Mouse (Mus musculus) C2C12 (cell line): ENCODE results near the gene Supt3. TPM values are rescaled to one million over a fixed set of nuclear protein-coding genes. Genes with fewer than 3 reads are reported as not detected.

ENCODE experiments used
- H3K27me3 ChIP-seq: one replicate; pipeline ENCODE4 v1.6.1; 2011; ENCODE audit not compliant: control insufficient read depth, insufficient read depth, insufficient read length
- H3K36me3 ChIP-seq: one replicate; pipeline ENCODE4 v1.6.1; 2011; ENCODE audit not compliant: control insufficient read depth, insufficient read depth
- H3K4me3 ChIP-seq: one replicate; pipeline ENCODE4 v1.5.1; 2011; ENCODE audit warnings: mild to moderate bottlenecking, control low read depth; ENCODE audit not compliant: poor library complexity, insufficient read depth, severe bottlenecking
- H3K79me2 ChIP-seq: one replicate; pipeline ENCODE4 v1.6.1; 2011; ENCODE audit not compliant: control insufficient read depth, insufficient read depth
- H3K79me3 ChIP-seq: one replicate; pipeline ENCODE4 v1.6.1; 2011; ENCODE audit warnings: low read depth, control low read depth
- H3ac ChIP-seq: one replicate; pipeline ENCODE3; 2011; ENCODE audit warnings: low read depth; ENCODE audit not compliant: control insufficient read depth, insufficient read length
- CEBPB ChIP-seq: IDR thresholded peaks from one replicate; pipeline ENCODE4 v1.6.1; 2011; ENCODE audit warnings: low read depth, mild to moderate bottlenecking, control low read depth, moderate library complexity
- CTCF ChIP-seq: IDR thresholded peaks from one replicate; pipeline ENCODE4 v1.5.1; 2011; ENCODE audit not compliant: control insufficient read depth, insufficient read depth, insufficient read length
- FOSL1 ChIP-seq: IDR thresholded peaks from one replicate; pipeline ENCODE4 v1.8.0; 2011; ENCODE audit warnings: mild to moderate bottlenecking, low read length; ENCODE audit not compliant: poor library complexity, insufficient read depth, severe bottlenecking
- MAX ChIP-seq: IDR thresholded peaks from one replicate; pipeline ENCODE4 v1.6.1; 2011; ENCODE audit warnings: mild to moderate bottlenecking, control low read depth
- MYOD1 ChIP-seq: IDR thresholded peaks from one replicate; pipeline ENCODE4 v1.6.1; 2011; ENCODE audit warnings: low read depth; ENCODE audit not compliant: control insufficient read depth, insufficient read length
- MYOG ChIP-seq: IDR thresholded peaks from one replicate; pipeline ENCODE4 v1.6.1; 2011; ENCODE audit not compliant: control insufficient read depth, insufficient read length; ENCODE audit errors: extremely low read depth
- USF1 ChIP-seq: IDR thresholded peaks from one replicate; pipeline ENCODE4 v1.6.1; 2011; ENCODE audit warnings: low read depth, mild to moderate bottlenecking, control low read depth, moderate library complexity
- polyA plus RNA-seq: library from polyadenylated mRNA; unstranded; fragments of >200 nt; fragmentation: generic; extraction: Trizol; gene quantifications from one replicate; pipeline ENCODE4 v1.2.1, GENCODE M21; 2012; ENCODE audit warnings: missing spikeins

The Supt3 gene
- polyA plus RNA-seq, 1 experiment: 18.1 TPM

GRCm38 (mm10) chr17:45101064-45101463, 324.1 kb downstream of the Supt3 start:
- TF ChIP-seq USF1 (no peak), MYOD1 (no peak), CTCF (no peak), FOSL1 (no peak), MAX (no peak), MYOG (no peak), CEBPB (no peak)
- H3K27me3 ChIP-seq: no peaks in the 10 kb centered on the region
- no peaks in the 10 kb centered on the region for H3K79me3 ChIP-seq
- no peaks in the 10 kb centered on the region for H3K36me3 ChIP-seq
- H3K4me3 ChIP-seq: no peak overlapping the region
- no peak overlapping the region for H3ac ChIP-seq
- H3K79me2 ChIP-seq: no peaks in the 10 kb centered on the region

- no peak overlapping the region for H3K4me3 ChIP-seq
- no peaks in the 10 kb centered on the region for H3K79me3 ChIP-seq
- H3K27me3 ChIP-seq: no peaks in the 10 kb centered on the region
- no peak overlapping the region for H3ac ChIP-seq
- H3K79me2 ChIP-seq: no peaks in the 10 kb centered on the region
- H3K36me3 ChIP-seq: no peaks in the 10 kb centered on the region
- TF ChIP-seq CTCF: no peak
- no peak for TF ChIP-seq CEBPB
- TF ChIP-seq MYOD1: no peak
- no peak for TF ChIP-seq MAX
These were observed 338.4 kb downstream of the Supt3 start for GRCm38 (mm10) chr17:45115386-45115785.

GRCm38 (mm10) chr17:45118565-45119471, 341.9 kb downstream of the Supt3 start:
- H3K36me3 ChIP-seq: no peaks in the 10 kb centered on the region
- no peak overlapping the region for H3ac ChIP-seq
- H3K79me2 ChIP-seq: no peaks in the 10 kb centered on the region
- TF ChIP-seq MYOG (no peak), USF1 (no peak), FOSL1 (no peak), CEBPB (no peak), MAX (no peak), MYOD1 (no peak), CTCF (no peak)
- no peaks in the 10 kb centered on the region for H3K27me3 ChIP-seq
- H3K79me3 ChIP-seq: no peaks in the 10 kb centered on the region
- H3K4me3 ChIP-seq: no peak overlapping the region

GRCm38 (mm10) chr17:45119609-45120201, 342.8 kb downstream of the Supt3 start:
- no peaks in the 10 kb centered on the region for H3K79me2 ChIP-seq
- no peak for TF ChIP-seq CTCF
- TF ChIP-seq MYOG: no peak
- TF ChIP-seq MYOD1: no peak
- TF ChIP-seq CEBPB: no peak
- TF ChIP-seq FOSL1: no peak
- TF ChIP-seq MAX: no peak
- no peak for TF ChIP-seq USF1
- no peaks in the 10 kb centered on the region for H3K36me3 ChIP-seq
- H3K27me3 ChIP-seq: no peaks in the 10 kb centered on the region
- H3K4me3 ChIP-seq: no peak overlapping the region
- no peaks in the 10 kb centered on the region for H3K79me3 ChIP-seq
- H3ac ChIP-seq: no peak overlapping the region

- Histone ChIP-seq H3K79me2 (no peaks in the 10 kb centered on the region), H3K27me3 (no peaks in the 10 kb centered on the region), H3K79me3 (no peaks in the 10 kb centered on the region), H3ac (no peak overlapping the region), H3K4me3 (no peak overlapping the region), H3K36me3 (no peaks in the 10 kb centered on the region)
- no peak for TF ChIP-seq CEBPB
- TF ChIP-seq FOSL1: no peak
- TF ChIP-seq MYOD1: no peak
- no peak for TF ChIP-seq MYOG
- no peak for TF ChIP-seq CTCF
- TF ChIP-seq USF1: no peak
These were observed 346.9 kb downstream of the Supt3 start for GRCm38 (mm10) chr17:45123856-45124255.
